Mouse (Mus musculus) right cerebral cortex, postnatal 25 days (tissue): ENCODE measurements around the gene Dhdh.
"Not testable (repeated sequence)": the region's sequence is repeated elsewhere in the genome, so short reads cannot be mapped to it uniquely, and the experiment has no call there.

Source experiments
- DNase-seq: peaks from one replicate; pipeline ENCODE4 v3.0.0; 2022

The Dhdh gene

DNA sequence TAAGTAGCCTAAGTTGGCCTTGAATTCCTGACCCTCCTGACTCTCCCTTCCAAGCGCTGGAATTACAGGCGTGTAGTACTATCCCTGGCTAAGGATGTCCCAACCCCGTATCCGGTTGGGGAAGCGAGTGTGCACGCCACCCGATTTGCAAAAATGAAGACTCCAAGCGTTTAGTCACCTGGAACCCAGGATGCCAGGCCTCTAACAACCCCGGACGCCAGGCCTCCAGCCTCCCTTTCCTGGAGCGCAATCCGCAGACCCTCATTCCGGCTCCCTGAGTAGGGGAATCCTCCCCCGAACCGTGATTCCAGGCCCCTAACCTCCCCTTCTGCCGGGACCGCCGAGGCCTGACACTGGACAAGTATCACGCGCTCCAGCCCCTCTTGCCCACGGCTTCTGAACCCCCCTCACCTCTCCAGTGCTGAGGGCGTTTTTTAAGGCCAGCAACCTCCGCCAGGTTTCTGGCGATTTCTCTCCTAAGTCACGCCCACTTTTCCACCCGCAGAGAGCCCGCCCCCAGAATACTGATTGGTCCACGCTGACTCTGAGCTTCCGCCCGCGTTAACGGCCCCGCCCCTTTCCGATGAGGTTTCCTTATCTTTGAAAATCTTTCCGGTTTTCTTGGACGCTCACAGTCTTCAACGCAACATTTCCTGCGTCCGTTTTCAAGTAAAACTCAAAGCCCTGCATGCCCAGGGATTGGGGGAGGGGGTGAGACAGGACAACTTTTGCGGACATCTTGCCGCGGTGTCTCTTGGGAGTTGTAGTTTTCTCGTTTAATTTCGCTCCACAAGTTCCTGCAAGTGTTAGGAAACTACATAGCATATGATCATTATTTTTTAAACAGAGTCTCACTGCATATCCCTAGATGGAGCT is 21.5 kb upstream of the Dhdh start, which contains the start of gene Nucb1:
Nucb1 (minus strand) TSS at position 495 of the 876 bp plus-strand sequence.
- DNase-seq, result peak; percentile 87

GRCm38 (mm10) chr7:45509181-45509882 is 20.7 kb upstream of the Dhdh start:
- DNase-seq, result no peak

DNA sequence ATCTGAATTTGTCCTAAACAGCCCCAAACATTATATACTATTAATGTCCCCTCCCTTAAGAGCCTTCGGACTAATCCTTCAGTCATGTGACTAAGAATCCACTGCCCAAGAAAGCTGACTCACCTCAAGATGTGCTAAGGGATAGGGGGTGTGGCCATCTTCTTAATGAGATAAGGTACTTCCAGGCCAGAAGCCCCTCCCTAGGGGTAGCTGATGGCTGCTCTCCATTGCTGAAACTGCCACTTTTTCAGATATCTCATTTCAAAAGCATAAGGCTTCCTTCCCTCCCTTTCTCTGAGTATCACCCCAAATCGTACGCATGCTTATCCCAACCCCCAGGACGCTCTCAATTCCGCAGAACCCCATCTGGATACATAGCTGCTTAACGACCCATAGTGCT is 20.0 kb upstream of the Dhdh start:
- no peak for DNase-seq

GRCm38 (mm10) chr7:45507583-45507982 is 19.0 kb upstream of the Dhdh start:
- DNase-seq, result no peak

GRCm38 (mm10) chr7:45498427-45498826 is 9.8 kb upstream of the Dhdh start:
- no peak for DNase-seq

DNA sequence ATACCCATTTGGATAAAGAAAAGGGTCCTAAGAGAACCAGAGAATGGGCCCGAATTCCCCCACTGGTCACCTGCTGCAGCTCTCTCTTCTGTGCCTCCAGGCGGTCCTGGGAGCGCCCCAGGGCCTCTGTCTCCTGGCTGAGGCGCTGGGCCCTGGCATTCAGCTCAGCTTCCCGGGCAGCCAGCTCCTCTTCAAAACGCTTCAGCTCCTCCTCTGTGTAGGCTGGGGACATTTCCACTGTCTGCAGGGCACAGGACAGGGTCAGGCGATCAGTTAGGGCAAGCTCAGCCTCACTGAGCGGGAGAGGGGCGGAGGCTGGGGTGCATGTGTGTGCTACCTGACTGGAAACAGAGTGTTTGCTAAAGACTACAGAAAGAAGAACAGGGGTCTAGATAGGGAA is 5.9 kb upstream of the Dhdh start:
- DNase-seq, result no peak

DNA sequence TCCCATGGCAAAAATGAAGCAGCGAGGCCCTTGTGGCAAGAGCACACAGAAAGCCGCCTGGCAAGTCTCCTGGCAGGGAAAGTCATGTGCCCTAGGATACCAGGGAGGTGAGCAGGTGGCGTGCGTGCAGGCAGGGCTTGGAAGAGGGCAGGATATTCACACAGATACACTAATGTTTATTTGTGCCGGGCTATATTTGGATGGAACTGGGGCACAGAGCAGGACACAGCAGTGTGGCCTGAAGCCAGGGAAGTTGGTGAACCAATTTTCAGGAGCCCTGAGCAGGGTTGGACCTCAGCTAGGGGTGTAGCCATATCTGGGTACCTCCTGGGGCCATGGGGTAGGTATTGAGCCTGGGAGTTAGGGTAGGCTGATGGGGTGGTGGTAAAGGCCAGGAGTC is 4.3 kb upstream of the Dhdh start:
- DNase-seq, result no peak

DNA sequence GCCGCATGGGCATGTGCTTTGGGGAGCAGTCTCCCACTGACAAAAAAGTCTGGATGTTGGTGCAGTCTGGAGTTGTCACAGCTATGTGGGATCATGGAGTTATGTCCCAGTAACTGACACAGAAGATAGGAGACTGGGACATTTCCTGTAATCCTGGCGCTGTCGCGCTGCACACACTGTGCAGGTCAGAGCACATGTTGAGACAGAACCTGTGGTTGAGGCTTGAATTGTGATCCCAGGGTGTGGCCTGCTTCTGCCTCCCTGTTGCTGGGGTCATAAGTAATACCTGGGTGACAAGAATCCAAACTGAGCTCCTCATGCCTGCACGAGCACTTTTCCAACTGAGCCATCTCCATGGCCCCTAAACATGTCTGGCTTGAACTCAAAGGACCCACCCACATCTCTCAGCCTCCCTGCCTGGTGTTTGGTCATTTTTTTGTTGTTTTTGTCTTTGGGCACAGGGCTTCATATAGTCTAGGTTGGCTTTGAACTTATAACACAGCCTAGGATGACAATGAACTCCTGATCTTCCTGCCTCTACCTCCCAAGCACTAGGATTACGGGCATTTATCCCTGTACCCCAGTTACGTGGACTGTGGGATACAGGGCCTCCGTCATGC is 3.7 kb upstream of the Dhdh start:
- DNase-seq, result no peak

GRCm38 (mm10) chr7:45491264-45491663 is 2.7 kb upstream of the Dhdh start:
- no peak for DNase-seq

- DNase-seq, result no peak
Measured at GRCm38 (mm10) chr7:45490822-45491221, 2.2 kb upstream of the Dhdh start.

DNA sequence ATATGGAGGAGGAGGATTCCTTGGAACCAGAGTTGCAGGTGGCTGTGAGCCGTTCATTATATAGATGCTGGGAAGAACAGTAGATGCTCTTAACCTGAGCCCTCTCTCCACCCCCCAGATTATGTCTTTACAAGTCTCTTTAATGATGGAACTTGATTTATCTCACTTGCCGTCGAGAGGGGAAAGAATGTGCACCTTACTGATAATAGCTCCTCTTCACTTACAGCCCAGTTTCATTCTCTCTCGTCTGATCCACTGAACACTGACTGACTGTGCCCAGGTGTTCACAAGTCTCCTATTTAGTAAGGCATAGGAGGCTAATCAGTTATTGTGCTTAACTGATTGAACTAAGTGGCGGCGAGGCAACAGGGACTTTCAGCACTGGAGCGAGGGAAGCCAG is 973 bp upstream of the Dhdh start:
- no peak for DNase-seq

DNA sequence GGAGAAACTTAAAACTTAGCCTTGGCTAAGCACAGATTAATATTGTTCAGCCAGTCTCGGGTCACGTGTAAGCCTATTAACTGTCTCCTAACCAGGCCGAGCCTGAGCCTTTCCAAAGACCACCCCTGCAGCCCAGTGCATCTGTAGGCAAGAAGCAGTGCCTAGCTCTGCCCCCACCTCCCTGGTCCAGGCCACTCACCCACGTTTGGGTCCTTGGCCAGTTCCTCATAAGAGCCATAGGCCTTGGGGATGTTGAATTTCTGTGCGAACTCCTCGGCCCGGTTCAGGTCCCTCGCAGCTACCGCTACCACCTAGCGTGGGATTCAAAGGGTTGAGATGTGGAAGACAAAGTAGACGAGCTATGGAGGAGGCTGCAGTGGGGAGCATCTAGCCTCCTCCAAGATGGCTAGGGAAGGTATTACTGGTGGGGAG is 728 bp downstream of the Dhdh start:
- no peak for DNase-seq

DNA sequence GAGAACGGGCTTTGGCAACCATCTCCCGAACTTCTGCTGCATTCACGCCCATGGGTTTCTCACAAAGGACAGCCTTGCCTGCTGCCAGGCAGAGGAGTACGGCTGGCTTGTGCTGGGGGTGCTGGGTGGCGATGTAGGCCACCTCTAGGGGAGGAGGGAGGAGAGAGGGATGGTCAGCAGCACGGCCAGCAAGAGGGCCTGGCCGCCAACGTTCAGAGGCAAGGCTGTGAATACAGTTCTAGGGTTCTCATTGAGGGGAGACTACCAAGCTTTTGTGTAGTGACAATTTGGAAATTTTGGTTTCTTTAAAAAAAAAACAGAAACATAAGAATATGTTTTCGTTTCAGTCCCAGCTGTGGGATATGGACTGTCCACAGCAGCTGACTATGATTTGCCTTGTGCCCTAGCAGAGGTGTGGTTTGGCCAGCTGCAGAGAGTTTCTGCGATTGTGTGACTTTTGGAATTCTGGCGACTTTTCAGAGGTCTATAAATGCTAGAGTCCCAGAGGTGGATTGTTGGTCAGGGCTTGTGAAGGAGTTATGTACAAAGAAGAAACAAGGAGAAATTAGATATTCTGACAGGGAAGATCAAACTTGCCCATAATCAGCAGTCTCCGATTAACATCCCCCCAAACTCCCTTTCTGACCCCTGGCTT is 1.7 kb downstream of the Dhdh start, which contains the start of gene Gm45808:
Gm45808 (minus strand) TSS at position 51 of the 655 bp plus-strand sequence.
- no peak for DNase-seq

DNA sequence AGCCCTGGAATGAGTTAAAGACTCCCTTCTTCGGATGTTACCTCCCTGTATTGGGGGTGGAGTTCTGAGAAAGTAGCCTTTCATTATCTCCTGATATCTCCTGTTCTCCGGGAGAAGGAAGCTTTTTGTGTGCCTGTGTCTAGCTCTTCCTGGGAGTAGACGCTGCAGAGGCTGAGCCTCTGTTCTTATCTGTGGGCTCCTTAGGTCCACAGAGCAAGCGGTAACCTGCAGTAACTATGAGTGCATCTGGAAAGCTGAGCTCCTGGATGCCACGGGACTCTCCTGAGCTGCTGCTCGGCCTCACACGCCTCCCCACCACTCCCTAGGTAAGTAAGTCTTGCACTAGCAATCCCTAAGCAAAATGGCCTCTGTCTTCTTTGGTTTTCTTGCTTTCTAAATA is 2.4 kb downstream of the Dhdh start:
- no peak for DNase-seq

GRCm38 (mm10) chr7:45484985-45485384 is 3.6 kb downstream of the Dhdh start:
- not testable (repeated sequence) for DNase-seq

DNA sequence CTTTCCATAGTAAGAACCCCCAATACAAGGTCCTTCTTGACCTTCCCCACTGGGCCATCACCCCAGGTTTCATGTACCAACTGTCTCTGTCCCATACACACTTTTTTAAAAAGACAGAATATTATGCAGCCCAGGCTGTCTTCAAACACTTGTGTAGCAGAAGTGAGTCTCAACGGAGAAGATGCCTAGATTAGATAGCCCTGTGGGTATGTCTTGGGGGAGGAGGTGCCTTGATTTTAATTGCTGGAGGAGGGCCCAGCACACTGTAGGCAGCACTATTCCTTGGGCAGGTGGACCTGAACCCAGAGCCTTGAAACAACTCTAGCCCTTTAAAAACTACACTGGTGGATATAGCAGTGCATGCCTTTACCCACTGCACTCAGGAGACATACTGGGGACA is 6.4 kb downstream of the Dhdh start:
- DNase-seq, result no peak

- peak; percentile 45 for DNase-seq
Measured at GRCm38 (mm10) chr7:45481374-45481927, 7.2 kb downstream of the Dhdh start, which contains the start of gene Tulp2. TSS of gene Tulp2 (plus strand) at chr7:45481877.

DNA sequence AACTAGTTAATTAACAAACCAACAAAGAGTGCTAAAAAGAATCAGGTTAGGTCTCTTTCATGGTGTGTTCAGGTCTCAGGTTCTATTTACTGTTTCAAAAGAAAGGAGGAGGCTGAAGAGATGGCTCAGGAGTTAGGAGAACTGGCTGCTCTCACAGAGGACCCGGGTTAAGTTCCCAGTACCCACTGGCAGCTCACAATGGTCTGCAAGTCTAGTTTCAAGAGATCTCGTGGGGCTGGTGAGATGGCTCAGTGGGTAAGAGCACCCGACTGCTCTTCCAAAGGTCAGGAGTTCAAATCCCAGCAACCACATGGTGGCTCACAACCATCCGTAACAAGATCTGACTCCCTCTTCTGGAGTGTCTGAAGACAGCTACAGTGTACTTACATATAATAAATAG is 8.3 kb downstream of the Dhdh start:
- not testable (repeated sequence) for DNase-seq

DNA sequence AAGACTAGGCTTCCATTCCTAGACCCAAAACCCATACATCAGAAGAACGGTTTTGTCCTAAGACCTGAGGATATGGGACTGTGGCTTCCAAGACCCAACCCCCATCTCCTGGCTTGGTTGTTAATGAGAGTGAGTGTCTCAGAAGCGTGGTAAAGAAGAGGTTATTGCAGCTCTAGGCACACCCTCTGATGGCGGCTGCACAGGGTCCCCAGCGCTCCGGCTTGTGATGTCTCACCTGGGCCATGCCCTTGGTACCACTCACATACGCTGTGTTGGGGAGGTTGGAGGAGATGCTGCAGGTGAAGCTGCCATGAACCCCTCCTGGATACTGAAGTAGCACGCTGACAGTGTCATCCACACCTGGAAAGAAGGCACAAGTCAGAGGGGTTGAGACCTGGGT is 9.8 kb downstream of the Dhdh start:
- no peak for DNase-seq

DNA sequence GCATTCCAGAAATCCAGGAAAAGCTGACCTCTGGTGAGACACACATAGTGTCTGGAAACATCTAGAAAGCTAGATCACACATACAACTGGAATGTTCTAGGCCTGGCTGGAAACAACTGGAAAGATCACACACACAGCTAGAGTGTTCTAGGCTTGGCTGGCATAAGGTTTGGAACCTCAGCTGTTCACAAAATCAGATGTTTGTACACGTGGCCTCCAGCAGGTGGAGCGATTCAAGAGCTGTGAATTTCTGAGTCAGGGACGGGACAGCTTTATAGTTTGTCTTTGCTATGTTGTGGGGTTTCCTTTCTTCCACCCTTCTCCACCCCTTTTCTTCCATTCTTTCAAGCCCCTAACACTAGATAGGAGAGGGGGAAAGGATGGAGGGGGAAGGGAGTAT is 11.6 kb downstream of the Dhdh start:
- peak; percentile 57 for DNase-seq

GRCm38 (mm10) chr7:45476453-45476852 is 12.2 kb downstream of the Dhdh start:
- DNase-seq, result no peak

DNA sequence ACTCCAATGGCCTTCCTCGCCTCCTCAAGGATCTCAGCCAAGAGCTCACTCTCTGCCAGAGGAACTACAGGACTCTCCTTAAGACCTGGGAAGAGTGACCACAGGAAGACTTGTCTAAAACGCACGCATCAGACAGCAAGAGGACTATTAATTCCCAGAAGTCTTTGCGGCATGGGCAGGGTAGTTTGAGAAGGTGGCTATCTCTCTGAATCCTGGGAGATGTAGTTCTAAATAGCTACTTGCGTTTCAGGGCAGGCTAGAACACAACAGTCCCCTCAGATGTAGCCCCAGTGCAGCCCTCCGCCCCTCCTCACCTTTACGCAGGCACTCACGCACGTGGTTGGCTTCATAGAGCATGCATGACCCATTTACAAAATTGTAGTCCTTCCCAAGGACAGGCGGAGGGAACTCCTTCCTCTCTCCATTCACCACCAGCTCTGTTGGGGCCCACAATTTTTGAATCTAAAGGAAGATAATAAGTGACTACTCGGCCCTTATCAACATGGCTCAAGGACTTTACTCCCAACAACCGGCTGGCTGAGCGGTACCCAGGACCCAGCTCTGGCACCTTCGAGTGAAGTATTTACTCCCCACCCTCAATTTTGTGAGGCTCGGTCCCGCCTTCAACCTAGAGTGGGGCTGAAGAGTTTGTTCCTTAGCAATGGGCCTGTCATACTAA is 13.2 kb downstream of the Dhdh start:
- no peak for DNase-seq
